In genomic region chr4:140763158-140763557, GRCm38 (mm10) we compare ENCODE assay signal across 9 mouse cellular contexts. TPM values are rescaled to one million over a fixed set of nuclear protein-coding genes. Genes with fewer than 3 reads are reported as not detected.
DNase-seq lines count a peak whose midpoint lies in the region; ATAC-seq lines count a peak whose summit lies in the region.
"Had no signal": no experiment of that assay in that cellular context is flagged by ENCODE, and none has a peak within 500 bp of the region (broad histone marks: within the 10 kb centered on the region; RNA-seq: fewer than 3 reads in every experiment).

No protein-coding gene starts in this region.

- DNase-seq in kidney, adult 18-20 months = peak; percentile 54
- DNase-seq in ES-CJ7 (ENCODE audit: low read depth, low spot score) = peak; percentile 78
- peak; percentile 67 for DNase-seq in c-Kit-positive CD71-negative TER-119-negative erythroid progenitor cells, embryonic 14.5 days (ENCODE audit: low read depth)
- DNase-seq in gastrocnemius, postnatal 36 days = peak; percentile 66 to 70
- DNase-seq in liver, embryonic 13.5 days = peak; percentile 32
- DNase-seq in spleen, postnatal 10 days (ENCODE audit: low spot score in 2 of 2) = peak; percentile 55 to 85
- DNase-seq in yolk sac, embryonic 10.5 days (ENCODE audit: low spot score) = no peak

- H3K27ac ChIP-seq in kidney, embryonic 15.5 days = no peak overlapping the region
- no peak overlapping the region for H3K27ac ChIP-seq in liver, embryonic 13.5 days

- no peak for ATAC-seq in kidney, embryonic 15.5 days (replicated peaks; ENCODE audit: low FRiP score)
- ATAC-seq in liver, embryonic 13.5 days (ENCODE audit: low read depth) = no peak

- intact Hi-C loops in gastrocnemius, postnatal 36 days (cut with DNase I) = loop anchor here (5.0 kb wide), 1 partner anchor 189 kb away; no protein-coding TSS in a partner anchor

- H3K4me1 ChIP-seq in kidney, embryonic 15.5 days = peaks cover 2% of the 10 kb centered on the region
- H3K4me1 ChIP-seq in liver, embryonic 13.5 days (replicated peaks) = peaks cover 3% of the 10 kb centered on the region; the same call in 1 of the 2 replicates

- H3K27me3 ChIP-seq in kidney, embryonic 15.5 days = no peaks in the 10 kb centered on the region
- H3K27me3 ChIP-seq in liver, embryonic 13.5 days = 0 out of 2 replicates have a peak, but pooled peaks cover 3% of the 10 kb centered on the region

- no peaks in the 10 kb centered on the region for H3K36me3 ChIP-seq in kidney, embryonic 15.5 days
- H3K36me3 ChIP-seq in liver, embryonic 13.5 days = no peaks in the 10 kb centered on the region

- no peak overlapping the region for H3K4me3 ChIP-seq in kidney, embryonic 15.5 days (replicated peaks)
- H3K4me3 ChIP-seq in liver, embryonic 13.5 days (replicated peaks) = no peak overlapping the region

- no peak overlapping the region for H3K9ac ChIP-seq in kidney, embryonic 15.5 days
- H3K9ac ChIP-seq in liver, embryonic 13.5 days = no peak overlapping the region

- H3K4me2 ChIP-seq in kidney, embryonic 15.5 days = no peak overlapping the region
- no peak overlapping the region for H3K4me2 ChIP-seq in liver, embryonic 13.5 days

- WGBS in kidney, embryonic 15.5 days = 14% methylated on average over 9 of the region's 9 CpGs
- WGBS in liver, embryonic 13.5 days (ENCODE audit: insufficient replicate concordance) = 12% methylated on average over 9 of the region's 9 CpGs

- no peaks in the 10 kb centered on the region for H3K9me3 ChIP-seq in kidney, embryonic 15.5 days (replicated peaks)
- H3K9me3 ChIP-seq in liver, embryonic 13.5 days (replicated peaks) = no peaks in the 10 kb centered on the region

RNA-seq across cellular contexts. Expression of gene Padi4, which starts 10.9 kb away (rescaled TPM):
- polyA plus RNA-seq in kidney, embryonic 15.5 days (2015; fragmentation: Nextera tagmentation; extraction: Ambion mirVana) = 1.1 and 1.4 TPM in 2 replicates
- total RNA-seq in gastrocnemius, postnatal 36 days (2021) = under 1 TPM in 1 of 2 experiments, not detected in 1; 0.15 TPM
- polyA plus RNA-seq in liver, embryonic 13.5 days (2015; fragmentation: Nextera tagmentation; extraction: Ambion mirVana) = 0.36 and 0.37 TPM in 2 replicates

RNA-seq across cellular contexts. Expression of gene Padi6, which starts 20.7 kb away (rescaled TPM):
- not detected in 2 replicates for polyA plus RNA-seq in kidney, embryonic 15.5 days (2015; fragmentation: Nextera tagmentation; extraction: Ambion mirVana)
- total RNA-seq in gastrocnemius, postnatal 36 days (2021) = not detected
- not detected in 2 replicates for polyA plus RNA-seq in liver, embryonic 13.5 days (2015; fragmentation: Nextera tagmentation; extraction: Ambion mirVana)

RNA-seq across cellular contexts. Expression of gene Padi3, which starts 47.3 kb away (rescaled TPM):
- polyA plus RNA-seq in kidney, embryonic 15.5 days (2015; fragmentation: Nextera tagmentation; extraction: Ambion mirVana) = 0.05 and 0.08 TPM in 2 replicates
- 1 to 10 TPM; 2.0 to 3.0 TPM for total RNA-seq in gastrocnemius, postnatal 36 days (2021)
- 0.21 and 0.23 TPM in 2 replicates for polyA plus RNA-seq in liver, embryonic 13.5 days (2015; fragmentation: Nextera tagmentation; extraction: Ambion mirVana)
- polyA plus RNA-seq: neural tube, embryonic 14.5 days had no signal
